Mouse (Mus musculus): ENCODE results near the gene Ifitm6.
"Not testable (repeated sequence)": the region's sequence is repeated elsewhere in the genome, so short reads cannot be mapped to it uniquely, and the experiment has no call there.

Ifitm6 gene

GRCm38 (mm10) chr7:140968710-140969109, 49.0 kb downstream of the Ifitm6 start:
- DNase-seq, result not testable (repeated sequence)

GRCm38 (mm10) chr7:140967862-140968591, 49.7 kb downstream of the Ifitm6 start:
- DNase-seq, result no peak

- DNase-seq, result no peak
Measured at GRCm38 (mm10) chr7:140966921-140967320, 50.8 kb downstream of the Ifitm6 start, which contains the start of gene Ifitm1. Gene Ifitm1 (plus strand): TSS chr7:140967221.
